Mouse (Mus musculus): ENCODE measurements around the gene Phlpp1. TPM values are rescaled to one million over a fixed set of nuclear protein-coding genes. Genes with fewer than 3 reads are reported as not detected.
"Not testable (repeated sequence)": the region's sequence is repeated elsewhere in the genome, so short reads cannot be mapped to it uniquely, and the experiment has no call there.

Gene Phlpp1
- polyA plus RNA-seq, 1 experiment from 2014 or later, result 2.0 TPM

DNA sequence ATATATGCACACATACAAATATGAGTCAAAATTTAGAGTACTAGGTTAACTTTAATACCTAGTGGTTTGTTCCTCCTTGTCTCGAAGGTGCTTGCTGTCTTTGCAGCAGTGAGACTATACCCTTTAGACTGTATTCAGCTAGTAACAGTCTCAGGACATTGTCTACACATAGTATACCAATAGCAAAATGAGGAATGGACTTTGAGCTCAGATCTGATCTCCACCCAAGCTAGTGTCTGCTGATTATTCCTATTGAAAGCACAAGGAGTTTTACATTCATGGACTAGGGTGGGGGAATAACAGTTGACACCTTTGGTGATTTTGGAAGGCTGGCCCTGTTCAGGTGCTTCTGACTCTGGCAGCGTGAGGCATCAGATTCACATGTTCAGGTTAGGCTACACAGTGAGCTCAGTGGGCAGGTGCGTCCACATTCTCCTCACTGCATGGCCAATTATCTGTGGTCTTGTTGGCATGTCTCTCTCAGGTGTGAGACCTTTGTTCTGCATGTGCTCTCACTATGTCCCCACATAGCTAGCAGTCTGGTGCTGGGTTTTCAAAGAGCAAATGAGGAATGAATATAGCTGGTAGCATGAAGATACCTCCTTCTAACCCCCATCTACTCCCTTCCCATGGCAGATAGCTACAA lies 138.0 kb downstream of the Phlpp1 start:
- no peaks in the 10 kb centered on the region for H3K4me1 ChIP-seq
- H3K9ac ChIP-seq, result no peak overlapping the region
- no peak for ATAC-seq
- no peak overlapping the region for H3K4me3 ChIP-seq
- whole genome bisulfite sequencing (ENCODE audit: insufficient replicate concordance), result 78% methylated on average over 3 of the region's 3 CpGs
- H3K27ac ChIP-seq, result no peak overlapping the region
- no peaks in the 10 kb centered on the region for H3K9me3 ChIP-seq (replicated peaks)
- H3K27me3 ChIP-seq (replicated peaks), result no peaks in the 10 kb centered on the region
- no peaks in the 10 kb centered on the region for H3K36me3 ChIP-seq
- H3K4me2 ChIP-seq, result no peak overlapping the region

DNA sequence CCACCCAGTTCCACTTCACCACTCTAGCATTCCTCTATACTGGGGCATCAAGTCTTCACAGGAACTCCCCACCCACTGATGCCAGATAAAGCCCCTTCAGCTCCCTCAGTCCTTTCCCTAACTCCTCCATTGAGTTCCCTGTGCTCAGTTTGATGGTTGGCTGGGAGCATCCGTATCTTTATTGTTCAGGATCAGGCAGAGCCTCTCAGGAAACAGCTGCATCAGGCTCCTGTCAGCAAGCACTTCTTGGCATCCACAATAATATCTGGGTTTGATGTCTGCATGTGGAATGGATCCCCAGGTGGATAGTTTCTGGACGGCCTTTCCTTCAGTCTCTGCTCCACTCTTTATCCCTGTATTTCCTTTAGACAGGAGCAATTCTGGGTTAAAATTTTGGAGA lies 138.7 kb downstream of the Phlpp1 start:
- Histone ChIP-seq H3K9me3 (replicated peaks) (no peaks in the 10 kb centered on the region), H3K36me3 (no peaks in the 10 kb centered on the region), H3K27ac (no peak overlapping the region), H3K4me2 (no peak overlapping the region), H3K9ac (no peak overlapping the region), H3K4me3 (no peak overlapping the region), H3K4me1 (no peaks in the 10 kb centered on the region), H3K27me3 (replicated peaks) (no peaks in the 10 kb centered on the region)
- WGBS (ENCODE audit: insufficient replicate concordance), result 56% methylated on average over 2 of the region's 2 CpGs
- no peak for ATAC-seq

DNA sequence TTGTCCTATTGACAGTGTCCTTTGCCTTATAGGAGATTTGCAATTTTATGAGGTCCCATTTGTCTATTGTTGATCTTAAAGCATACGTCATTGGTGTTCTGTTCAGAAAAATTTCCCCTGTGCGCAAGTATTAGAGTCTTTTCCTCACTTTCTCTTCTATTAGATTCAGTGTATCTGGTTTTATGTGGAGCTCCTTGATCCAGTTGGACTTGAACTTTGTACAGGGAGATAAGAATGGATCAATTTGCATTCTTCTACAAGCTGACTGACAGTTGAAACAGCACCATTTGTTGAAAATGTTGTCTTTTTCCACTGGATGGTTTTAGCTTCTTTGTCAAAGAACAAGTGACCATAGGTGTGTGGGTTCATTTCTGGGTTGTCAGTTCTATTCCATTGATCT lies 140.3 kb downstream of the Phlpp1 start:
- H3K36me3 ChIP-seq; H3K27ac ChIP-seq; ATAC-seq; H3K9me3 ChIP-seq (replicated peaks); H3K4me1 ChIP-seq; H3K4me2 ChIP-seq; H3K9ac ChIP-seq; H3K4me3 ChIP-seq; H3K27me3 ChIP-seq (replicated peaks): not testable (repeated sequence)
- WGBS (ENCODE audit: insufficient replicate concordance), result 89% methylated on average over 2 of the region's 2 CpGs

DNA sequence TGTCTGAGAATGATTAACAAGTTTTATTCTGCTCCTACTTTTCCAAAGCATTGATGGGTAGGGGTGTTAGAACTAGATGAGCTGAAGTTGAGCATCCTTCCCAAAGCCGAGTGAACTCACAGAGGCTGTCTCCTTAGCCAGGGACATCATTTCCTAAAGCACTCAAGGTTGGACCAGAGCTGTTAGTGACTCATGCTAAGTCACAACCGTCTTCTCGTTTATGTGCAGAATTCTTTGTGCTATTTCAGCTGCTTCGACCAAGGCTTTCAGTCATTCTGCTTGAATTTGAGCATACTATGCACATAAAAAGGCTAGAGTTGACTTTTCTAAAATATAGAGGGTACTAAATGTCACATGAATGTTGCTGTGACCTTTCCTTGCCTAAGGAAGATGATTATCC lies 142.9 kb downstream of the Phlpp1 start:
- Histone ChIP-seq H3K4me3 (no peak overlapping the region), H3K9ac (no peak overlapping the region), H3K36me3 (no peaks in the 10 kb centered on the region), H3K4me2 (no peak overlapping the region), H3K27me3 (replicated peaks) (no peaks in the 10 kb centered on the region), H3K4me1 (no peaks in the 10 kb centered on the region), H3K27ac (no peak overlapping the region), H3K9me3 (replicated peaks) (no peaks in the 10 kb centered on the region)
- 68% methylated on average over 4 of the region's 4 CpGs for WGBS (ENCODE audit: insufficient replicate concordance)
- ATAC-seq, result no peak

DNA sequence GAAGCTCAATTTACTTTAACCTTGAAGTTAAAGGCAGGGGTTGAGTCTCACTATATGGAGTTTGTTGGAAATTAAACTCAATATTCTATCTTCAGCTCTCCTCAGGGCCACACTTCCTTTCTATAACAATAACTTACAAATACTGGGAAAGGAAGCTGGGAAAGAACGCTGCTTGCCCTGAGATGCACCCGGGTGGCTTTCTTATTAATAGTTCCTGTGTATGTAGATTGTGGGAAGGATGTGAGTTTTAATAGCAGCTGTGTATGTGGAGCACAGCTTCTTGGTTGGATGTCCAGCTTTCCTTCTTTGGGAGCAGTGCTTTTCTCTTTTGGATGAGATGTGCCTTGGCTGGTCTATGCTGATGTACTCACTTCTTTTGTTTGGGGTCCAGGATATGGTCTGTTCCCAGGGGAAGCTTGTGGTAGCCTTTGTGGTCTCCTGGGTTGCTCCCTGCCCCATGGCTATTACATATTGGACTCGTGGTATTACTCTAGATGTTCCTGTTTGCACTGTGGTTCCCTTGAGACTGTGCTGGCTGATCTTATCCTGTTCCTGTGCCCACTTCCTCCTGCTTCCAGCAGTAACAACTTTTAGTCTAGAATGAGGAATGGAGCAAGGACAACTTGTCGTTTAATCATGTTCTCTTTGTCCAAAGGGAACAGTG lies 145.2 kb downstream of the Phlpp1 start:
- Histone ChIP-seq H3K36me3 (no peaks in the 10 kb centered on the region), H3K27me3 (replicated peaks) (no peaks in the 10 kb centered on the region), H3K4me2 (no peak overlapping the region), H3K4me1 (no peaks in the 10 kb centered on the region), H3K27ac (no peak overlapping the region), H3K9me3 (replicated peaks) (no peaks in the 10 kb centered on the region), H3K9ac (no peak overlapping the region), H3K4me3 (no peak overlapping the region)
- no peak for ATAC-seq
- WGBS (ENCODE audit: insufficient replicate concordance), result 23% methylated on average over 4 of the region's 4 CpGs

DNA sequence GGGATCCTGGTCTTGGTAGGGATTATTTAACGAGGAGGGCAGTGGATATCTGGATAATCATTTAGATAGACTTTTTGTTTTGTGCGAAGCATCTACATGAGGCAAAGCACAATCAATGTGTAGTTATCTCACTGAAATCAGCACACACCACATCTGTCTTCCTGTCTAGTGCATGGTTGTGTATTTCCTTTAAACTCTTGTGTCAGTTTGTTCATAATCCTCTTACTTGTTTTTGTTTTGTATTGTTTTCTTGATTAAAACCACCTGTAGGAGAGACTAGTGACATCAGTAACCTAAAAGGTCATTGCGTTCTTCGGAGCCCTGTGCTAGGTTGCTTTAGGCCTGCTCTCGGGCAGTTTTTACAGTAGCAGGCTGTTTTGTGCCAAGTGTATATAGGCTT lies 146.8 kb downstream of the Phlpp1 start:
- Histone ChIP-seq H3K4me1 (no peaks in the 10 kb centered on the region), H3K9me3 (replicated peaks) (no peaks in the 10 kb centered on the region), H3K27ac (no peak overlapping the region), H3K9ac (no peak overlapping the region), H3K36me3 (no peaks in the 10 kb centered on the region), H3K27me3 (replicated peaks) (no peaks in the 10 kb centered on the region), H3K4me2 (no peak overlapping the region), H3K4me3 (no peak overlapping the region)
- ATAC-seq, result no peak
- WGBS (ENCODE audit: insufficient replicate concordance), result 73% methylated on average over 5 of the region's 5 CpGs

DNA sequence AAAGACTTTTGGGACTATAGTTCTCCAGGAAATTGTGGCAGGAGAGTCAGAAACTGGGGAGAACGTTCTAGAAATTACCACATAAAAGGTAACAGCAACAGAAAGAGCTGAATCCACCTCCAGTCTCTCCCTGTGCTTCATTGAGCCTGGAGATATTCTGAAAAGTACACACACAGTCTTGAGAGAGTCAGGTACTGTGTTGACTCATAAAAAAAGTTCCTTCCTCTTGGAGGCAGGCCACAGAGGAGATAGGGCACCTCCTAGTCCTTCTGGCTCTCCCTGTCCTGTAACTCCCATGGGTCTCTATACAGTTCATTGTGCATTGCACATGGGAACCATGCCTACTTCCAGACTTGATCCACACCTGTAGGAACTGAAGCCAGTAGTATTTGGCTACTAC lies 149.0 kb downstream of the Phlpp1 start:
- WGBS (ENCODE audit: insufficient replicate concordance), result 62% methylated on average over 1 of the region's 1 CpGs
- no peaks in the 10 kb centered on the region for H3K36me3 ChIP-seq
- no peak overlapping the region for H3K4me2 ChIP-seq
- no peak overlapping the region for H3K4me3 ChIP-seq
- no peaks in the 10 kb centered on the region for H3K27me3 ChIP-seq (replicated peaks)
- no peaks in the 10 kb centered on the region for H3K4me1 ChIP-seq
- no peak overlapping the region for H3K27ac ChIP-seq
- no peak for ATAC-seq
- H3K9ac ChIP-seq, result no peak overlapping the region
- H3K9me3 ChIP-seq (replicated peaks), result no peaks in the 10 kb centered on the region

DNA sequence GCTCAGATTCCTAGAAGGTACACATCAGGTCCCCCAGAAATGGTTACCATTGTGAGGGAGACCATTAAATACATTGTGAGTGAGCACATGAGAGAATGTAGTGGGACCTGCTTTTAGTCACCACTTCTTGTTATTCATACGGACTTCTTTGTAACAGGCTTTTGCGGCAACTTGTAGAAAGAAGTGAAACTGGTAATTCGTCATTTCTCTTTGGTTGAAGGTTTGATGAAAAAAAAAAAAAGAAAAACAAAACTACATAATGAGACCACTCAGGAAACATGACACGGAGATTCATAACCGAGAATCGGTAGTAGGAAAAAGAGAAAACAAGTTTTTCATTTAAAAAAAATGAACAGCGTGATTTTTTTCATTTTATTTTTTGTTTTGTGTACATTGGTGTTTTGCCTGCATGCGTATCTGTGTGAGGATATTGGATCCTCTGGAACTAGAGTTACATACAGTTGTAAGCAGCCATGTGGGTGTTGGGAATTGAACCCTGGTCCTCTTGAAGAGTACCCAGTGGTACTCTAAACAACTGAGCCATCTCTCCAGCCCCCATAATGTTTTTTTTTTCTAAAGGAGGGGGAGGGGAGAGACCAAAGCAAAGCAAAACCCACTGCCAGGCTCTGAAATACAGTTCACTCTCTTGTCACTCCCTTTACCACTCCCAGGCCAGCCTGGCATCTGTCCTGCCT lies 150.0 kb downstream of the Phlpp1 start:
- H3K4me2 ChIP-seq, result no peak overlapping the region

DNA sequence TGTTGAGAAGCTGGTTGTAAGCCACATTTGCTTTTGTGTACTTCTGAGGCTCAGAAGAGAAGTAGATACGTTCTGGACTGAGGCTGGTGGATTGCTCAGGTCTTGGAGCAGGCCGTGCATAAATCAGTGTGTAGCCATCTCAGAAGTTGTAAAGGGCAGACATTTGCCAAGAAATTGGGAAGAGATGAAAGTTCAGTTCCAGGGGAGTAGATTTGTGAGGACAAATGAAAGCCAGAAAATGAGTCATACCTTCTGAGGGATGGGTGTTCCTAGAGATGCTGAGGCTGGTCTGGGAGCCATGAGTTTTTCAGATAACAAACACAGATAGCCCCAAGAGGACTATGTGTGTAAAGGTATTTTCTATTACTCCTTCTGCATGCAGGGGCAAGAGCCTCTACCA lies 155.1 kb downstream of the Phlpp1 start:
- Histone ChIP-seq H3K9ac (no peak overlapping the region), H3K27ac (no peak overlapping the region), H3K4me3 (no peak overlapping the region), H3K9me3 (replicated peaks) (no peaks in the 10 kb centered on the region), H3K27me3 (replicated peaks) (no peaks in the 10 kb centered on the region), H3K36me3 (no peaks in the 10 kb centered on the region), H3K4me2 (no peak overlapping the region), H3K4me1 (no peaks in the 10 kb centered on the region)
- no peak for ATAC-seq
- WGBS (ENCODE audit: insufficient replicate concordance), result 74% methylated on average over 2 of the region's 2 CpGs

More for the DNA sequence above, 150.0 kb downstream of the Phlpp1 start:
- Histone ChIP-seq H3K36me3 (no peaks in the 10 kb centered on the region), H3K4me1 (no peaks in the 10 kb centered on the region), H3K27ac (no peak overlapping the region), H3K9ac (no peak overlapping the region), H3K9me3 (replicated peaks) (no peaks in the 10 kb centered on the region), H3K27me3 (replicated peaks) (no peaks in the 10 kb centered on the region), H3K4me3 (no peak overlapping the region)
- WGBS (ENCODE audit: insufficient replicate concordance), result 81% methylated on average over 8 of the region's 8 CpGs
- ATAC-seq, result no peak

DNA sequence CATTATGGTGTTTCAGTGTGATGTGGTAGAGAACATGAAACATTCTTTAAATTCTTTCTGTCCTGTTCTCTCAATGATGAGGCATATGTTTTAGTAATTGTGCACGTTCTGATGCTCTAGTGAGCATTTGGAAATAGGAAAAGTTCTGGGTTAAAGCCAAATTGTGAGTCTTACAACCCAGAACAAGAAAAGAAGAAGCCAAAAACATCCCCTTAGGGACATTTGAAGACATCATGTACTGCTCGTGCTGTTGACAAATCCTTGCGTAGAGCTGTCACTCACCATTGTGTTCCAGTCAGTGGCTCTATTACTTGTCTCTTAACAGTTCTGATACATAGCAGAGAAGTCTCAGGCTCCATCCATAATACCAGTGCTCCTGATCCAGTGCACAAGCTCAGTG lies 170.5 kb downstream of the Phlpp1 start:
- Histone ChIP-seq H3K4me3 (no peak overlapping the region), H3K36me3 (peaks cover 3% of the 10 kb centered on the region; the same call in 1 of the 2 replicates), H3K9ac (no peak overlapping the region), H3K4me1 (no peaks in the 10 kb centered on the region), H3K27ac (no peak overlapping the region), H3K9me3 (replicated peaks) (no peaks in the 10 kb centered on the region), H3K27me3 (replicated peaks) (no peaks in the 10 kb centered on the region), H3K4me2 (no peak overlapping the region)
- WGBS (ENCODE audit: insufficient replicate concordance), result 86% methylated on average over 3 of the region's 3 CpGs
- no peak for ATAC-seq

DNA sequence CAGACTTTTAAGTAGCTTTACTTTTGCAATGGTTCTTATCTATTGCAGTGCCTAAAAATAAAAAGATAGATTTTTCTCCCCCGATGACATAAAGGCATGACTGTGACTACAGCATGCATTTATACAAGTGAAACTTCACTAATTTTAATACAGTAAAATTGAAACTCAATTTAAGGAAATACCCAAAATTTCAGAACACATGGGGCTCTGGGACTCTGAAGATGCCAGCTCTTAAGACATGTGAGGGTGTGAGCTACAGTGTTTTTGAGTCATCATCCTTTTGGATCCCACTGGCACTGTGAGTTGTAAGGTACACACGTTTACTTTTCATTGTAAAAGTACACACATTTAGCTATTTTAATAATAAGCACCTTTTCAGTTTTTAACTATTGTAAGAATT lies 173.7 kb downstream of the Phlpp1 start:
- Histone ChIP-seq H3K4me1 (no peaks in the 10 kb centered on the region), H3K9me3 (replicated peaks) (no peaks in the 10 kb centered on the region), H3K4me3 (no peak overlapping the region), H3K27ac (no peak overlapping the region), H3K4me2 (no peak overlapping the region), H3K27me3 (replicated peaks) (no peaks in the 10 kb centered on the region), H3K9ac (no peak overlapping the region), H3K36me3 (peaks cover 3% of the 10 kb centered on the region; the same call in 1 of the 2 replicates)
- 77% methylated on average over 2 of the region's 2 CpGs for WGBS (ENCODE audit: insufficient replicate concordance)
- ATAC-seq, result no peak

DNA sequence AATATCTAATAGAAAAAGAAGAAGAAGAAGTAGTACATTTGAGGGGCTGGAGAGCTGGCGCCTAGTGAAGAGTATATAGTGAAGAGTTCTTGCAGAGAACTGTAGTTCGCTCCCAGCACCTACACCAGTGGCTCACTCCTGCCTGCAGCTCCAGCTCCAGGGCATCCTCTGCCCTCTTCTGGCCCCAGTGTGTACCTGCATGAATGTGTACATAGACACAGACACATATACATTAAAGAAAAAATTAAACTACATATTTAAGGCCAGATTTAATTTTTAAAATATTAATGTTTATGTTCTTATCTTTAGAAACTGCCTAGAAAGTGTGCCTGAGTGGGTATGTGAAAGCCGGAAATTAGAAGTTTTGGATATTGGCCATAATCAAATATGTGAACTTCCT lies 175.2 kb downstream of the Phlpp1 start:
- H3K27ac ChIP-seq, result no peak overlapping the region
- no peak overlapping the region for H3K4me2 ChIP-seq
- no peaks in the 10 kb centered on the region for H3K4me1 ChIP-seq
- no peak overlapping the region for H3K9ac ChIP-seq
- H3K36me3 ChIP-seq, result peaks cover 3% of the 10 kb centered on the region; the same call in 1 of the 2 replicates
- no peak overlapping the region for H3K4me3 ChIP-seq
- no peaks in the 10 kb centered on the region for H3K27me3 ChIP-seq (replicated peaks)
- H3K9me3 ChIP-seq (replicated peaks), result no peaks in the 10 kb centered on the region
- ATAC-seq, result no peak
- WGBS (ENCODE audit: insufficient replicate concordance), result 83% methylated on average over 3 of the region's 3 CpGs
